Mouse (Mus musculus) liver, postnatal 0 days (tissue): ENCODE results near the gene Ccdc83. TPM values are rescaled to one million over a fixed set of nuclear protein-coding genes. Genes with fewer than 3 reads are reported as not detected.
"Not testable (repeated sequence)": the region's sequence is repeated elsewhere in the genome, so short reads cannot be mapped to it uniquely, and the experiment has no call there.

Experiments
- ATAC-seq: fragments of 200-750 bp; cut with Nextera tagmentation; 2 replicates; pipeline ENCODE4 v1.8.0; 2017; ENCODE audit warnings: mild to moderate bottlenecking, moderate library complexity
- DNase-seq: peaks from one replicate; pipeline ENCODE4 v3.0.0-alpha.2; 2016
- H3K27ac ChIP-seq: fragments of 300-500 bp; sonication (generic); 2 replicates; pipeline ENCODE4 v1.5.1; 2014; ENCODE audit warnings: antibody characterized with exemption, moderate library complexity, mild to moderate bottlenecking, low read depth
- H3K27me3 ChIP-seq: fragments of 300-500 bp; sonication (generic); 2 replicates; pipeline ENCODE4 v1.6.1; 2014; ENCODE audit warnings: low read length, control low read depth, mixed read lengths; ENCODE audit not compliant: insufficient read depth
- H3K36me3 ChIP-seq: fragments of 300-500 bp; sonication (generic); replicated peaks from 2 replicates; pipeline ENCODE4 v1.6.1; 2014; ENCODE audit warnings: mild to moderate bottlenecking, control low read depth, low read length, moderate library complexity, mixed read lengths; ENCODE audit not compliant: insufficient read depth
- H3K4me1 ChIP-seq: fragments of 300-500 bp; sonication (generic); 2 replicates; pipeline ENCODE4 v1.6.1; 2014; ENCODE audit warnings: antibody characterized with exemption, mild to moderate bottlenecking, control low read depth; ENCODE audit not compliant: insufficient read depth
- H3K4me2 ChIP-seq: fragments of 300-500 bp; sonication (generic); 2 replicates; pipeline ENCODE4 v1.6.1; 2014; ENCODE audit warnings: low read depth, mild to moderate bottlenecking, low read length, moderate library complexity, mixed read lengths
- H3K4me3 ChIP-seq: fragments of 300-500 bp; sonication (generic); 2 replicates; pipeline ENCODE4 v1.5.1; 2014; ENCODE audit warnings: low read depth, low read length
- H3K9ac ChIP-seq: fragments of 300-500 bp; sonication (generic); replicated peaks from 2 replicates; pipeline ENCODE4 v1.6.1; 2014; ENCODE audit warnings: mild to moderate bottlenecking, moderate library complexity
- H3K9me3 ChIP-seq: fragments of 300-500 bp; sonication (generic); 2 replicates; pipeline ENCODE4 v1.6.1; 2016; ENCODE audit warnings: mild to moderate bottlenecking, control low read depth, low read length, mixed read lengths
- CTCF ChIP-seq: sonication (generic); IDR thresholded peaks from 2 replicates; pipeline ENCODE4 v1.5.1; 2016; ENCODE audit warnings: antibody characterized with exemption, low read depth
- EP300 ChIP-seq: IDR thresholded peaks from 2 replicates; pipeline ENCODE4 v1.6.1; 2016; ENCODE audit warnings: antibody characterized with exemption, low read depth, mild to moderate bottlenecking
- WGBS: fragments of 180-500 bp; shearing (Covaris S2); extraction: QIAGEN DNeasy Blood & Tissue Kit; methylation state at CpG from one replicate; pipeline ENCODE4 v1.1.7; 2014; ENCODE audit not compliant: insufficient replicate concordance; 5-methylcytosine and 5-hydroxymethylcytosine counted together
- polyA plus RNA-seq: library from polyadenylated mRNA; unstranded; fragments of >200 nt; fragmentation: Nextera tagmentation; extraction: Ambion mirVana; gene quantifications from 2 replicates; pipeline ENCODE4 v1.2.1, GENCODE M21; 2015

Gene Ccdc83
- polyA plus RNA-seq, 1 experiment from 2014 or later: not detected

- no peak overlapping the region for H3K9ac ChIP-seq
- no peak for TF ChIP-seq EP300
- TF ChIP-seq CTCF: no peak
- no peaks in the 10 kb centered on the region for H3K36me3 ChIP-seq
- peaks cover 4% of the 10 kb centered on the region; the same call in 1 of the 2 replicates for H3K4me1 ChIP-seq
- H3K9me3 ChIP-seq: no peaks in the 10 kb centered on the region
- ATAC-seq (no peak), DNase-seq (no peak)
- no peak overlapping the region for H3K4me3 ChIP-seq
- 40% methylated on average over 6 of the region's 6 CpGs for WGBS
- no peaks in the 10 kb centered on the region for H3K27me3 ChIP-seq
- no peak overlapping the region for H3K4me2 ChIP-seq
- H3K27ac ChIP-seq: no peak overlapping the region
Observed at GRCm38 (mm10) chr7:90243151-90243550, 22.4 kb downstream of the Ccdc83 start.

GRCm38 (mm10) chr7:90236289-90236905, 29.2 kb downstream of the Ccdc83 start:
- H3K4me1 ChIP-seq: no peaks in the 10 kb centered on the region
- no peaks in the 10 kb centered on the region for H3K36me3 ChIP-seq
- ATAC-seq (no peak), DNase-seq (no peak)
- H3K9ac ChIP-seq: no peak overlapping the region
- H3K27me3 ChIP-seq: no peaks in the 10 kb centered on the region
- H3K4me2 ChIP-seq: no peak overlapping the region
- 45% methylated on average over 4 of the region's 4 CpGs for WGBS
- H3K27ac ChIP-seq: no peak overlapping the region
- H3K4me3 ChIP-seq: no peak overlapping the region
- no peaks in the 10 kb centered on the region for H3K9me3 ChIP-seq
- TF ChIP-seq CTCF: no peak
- TF ChIP-seq EP300: no peak

GRCm38 (mm10) chr7:90233921-90234320, 31.7 kb downstream of the Ccdc83 start:
- TF ChIP-seq EP300: no peak
- TF ChIP-seq CTCF: no peak
- no peak overlapping the region for H3K4me3 ChIP-seq
- H3K4me1 ChIP-seq: no peaks in the 10 kb centered on the region
- H3K4me2 ChIP-seq: no peak overlapping the region
- no peaks in the 10 kb centered on the region for H3K9me3 ChIP-seq
- no peak for DNase-seq
- H3K27me3 ChIP-seq: no peaks in the 10 kb centered on the region
- H3K27ac ChIP-seq: no peak overlapping the region
- WGBS: 59% methylated on average over 4 of the region's 4 CpGs
- no peaks in the 10 kb centered on the region for H3K36me3 ChIP-seq
- H3K9ac ChIP-seq: no peak overlapping the region
- ATAC-seq: no peak

GRCm38 (mm10) chr7:90231431-90231830, 34.1 kb downstream of the Ccdc83 start:
- TF ChIP-seq EP300: no peak
- WGBS: 78% methylated on average over 9 of the region's 9 CpGs
- no peaks in the 10 kb centered on the region for H3K36me3 ChIP-seq
- no peaks in the 10 kb centered on the region for H3K9me3 ChIP-seq
- H3K9ac ChIP-seq: no peak overlapping the region
- no peak overlapping the region for H3K4me2 ChIP-seq
- ATAC-seq (no peak), DNase-seq (no peak)
- H3K4me1 ChIP-seq: no peaks in the 10 kb centered on the region
- H3K4me3 ChIP-seq: no peak overlapping the region
- no peak overlapping the region for H3K27ac ChIP-seq
- no peaks in the 10 kb centered on the region for H3K27me3 ChIP-seq

GRCm38 (mm10) chr7:90228884-90229283, 36.7 kb downstream of the Ccdc83 start:
- peak; percentile 57 for DNase-seq
- H3K4me2 ChIP-seq, H3K27ac ChIP-seq, H3K4me3 ChIP-seq, H3K4me1 ChIP-seq, H3K9ac ChIP-seq, H3K27me3 ChIP-seq, H3K9me3 ChIP-seq, ATAC-seq, H3K36me3 ChIP-seq: not testable (repeated sequence)
- peak; percentile 77 for TF ChIP-seq CTCF

GRCm38 (mm10) chr7:90228075-90228474, 37.5 kb downstream of the Ccdc83 start:
- Histone ChIP-seq H3K4me3 (no peak overlapping the region), H3K9ac (no peak overlapping the region), H3K4me2 (no peak overlapping the region), H3K4me1 (no peaks in the 10 kb centered on the region), H3K27me3 (no peaks in the 10 kb centered on the region), H3K9me3 (no peaks in the 10 kb centered on the region), H3K27ac (no peak overlapping the region), H3K36me3 (no peaks in the 10 kb centered on the region)
- WGBS: 71% methylated on average over 4 of the region's 4 CpGs
- ATAC-seq (no peak), DNase-seq (no peak)
- TF ChIP-seq CTCF (no peak), EP300 (no peak)

- Histone ChIP-seq H3K27ac (no peak overlapping the region), H3K4me3 (no peak overlapping the region), H3K4me2 (no peak overlapping the region), H3K27me3 (no peaks in the 10 kb centered on the region), H3K36me3 (no peaks in the 10 kb centered on the region), H3K9me3 (no peaks in the 10 kb centered on the region), H3K4me1 (no peaks in the 10 kb centered on the region), H3K9ac (no peak overlapping the region)
- no peak for ATAC-seq
- 55% methylated on average over 2 of the region's 2 CpGs for WGBS
- DNase-seq: no peak
- TF ChIP-seq EP300: no peak
- no peak for TF ChIP-seq CTCF
Observed at GRCm38 (mm10) chr7:90221487-90221886, 44.1 kb downstream of the Ccdc83 start.
